Mouse (Mus musculus) urinary bladder, postnatal 25 days (tissue): ENCODE measurements around the gene Wdr62.
A peak's percentile ranks its signal among the peaks of the same experiment; 100 is the strongest.
"Not testable (repeated sequence)": the region's sequence is repeated elsewhere in the genome, so short reads cannot be mapped to it uniquely, and the experiment has no call there.

Source experiments
- DNase-seq: peaks from one replicate; pipeline ENCODE4 v3.0.0; 2022; ENCODE audit warnings: low spot score

Gene Wdr62

GRCm38 (mm10) chr7:30205383-30205782 is 74.8 kb downstream of the Wdr62 start:
- peak; percentile 63 for DNase-seq

- DNase-seq = no peak
Observed at GRCm38 (mm10) chr7:30204380-30204779, 75.8 kb downstream of the Wdr62 start.

GRCm38 (mm10) chr7:30202895-30203690 is 77.1 kb downstream of the Wdr62 start:
- DNase-seq = no peak

- not testable (repeated sequence) for DNase-seq
Observed at GRCm38 (mm10) chr7:30200661-30201060, 79.6 kb downstream of the Wdr62 start.

GRCm38 (mm10) chr7:30200200-30200599 is 80.0 kb downstream of the Wdr62 start:
- no peak for DNase-seq

GRCm38 (mm10) chr7:30199498-30200139 is 80.6 kb downstream of the Wdr62 start:
- no peak for DNase-seq

- DNase-seq = peak; percentile 55
Observed at GRCm38 (mm10) chr7:30198481-30198971, 81.7 kb downstream of the Wdr62 start, which contains the start of gene Capns1. Capns1 (minus strand) TSS chr7:30198811.

- DNase-seq = no peak
Observed at GRCm38 (mm10) chr7:30197592-30198129, 82.6 kb downstream of the Wdr62 start.

GRCm38 (mm10) chr7:30196171-30196570 is 84.0 kb downstream of the Wdr62 start:
- peak; percentile 43 for DNase-seq

- DNase-seq = no peak
Observed at GRCm38 (mm10) chr7:30195461-30195860, 84.8 kb downstream of the Wdr62 start.

GRCm38 (mm10) chr7:30194884-30195283 is 85.3 kb downstream of the Wdr62 start:
- peak; percentile 98 for DNase-seq

GRCm38 (mm10) chr7:30194101-30194831 is 86.0 kb downstream of the Wdr62 start:
- DNase-seq = peak; percentile 33

GRCm38 (mm10) chr7:30193581-30194100 is 86.6 kb downstream of the Wdr62 start:
- peak; percentile 74 for DNase-seq

GRCm38 (mm10) chr7:30193013-30193412 is 87.2 kb downstream of the Wdr62 start:
- no peak for DNase-seq

- DNase-seq = no peak
Observed at GRCm38 (mm10) chr7:30192088-30192487, 88.1 kb downstream of the Wdr62 start.
